Mouse (Mus musculus): ENCODE measurements around the gene Hivep3.

GRCm38 (mm10) chr4:119997351-119997750 lies 263.8 kb downstream of the Hivep3 start:
- TF ChIP-seq CTCF (IDR thresholded peaks at IDR 0.05; ENCODE audit: control insufficient read depth, insufficient read depth, insufficient replicate concordance, low read depth, low read length) (no peak), POLR2A (IDR thresholded peaks at IDR 0.05; ENCODE audit: control insufficient read depth, low read depth, low read length) (no peak)
